Mouse (Mus musculus) embryo, embryonic 10 days (tissue): Measurements from ENCODE around the gene Rps8.

Experiments
- DNase-seq: peaks from one replicate; pipeline ENCODE4 v3.0.0-alpha.2; 2015; ENCODE audit warnings: low spot score

Rps8 gene

GRCm38 (mm10) chr4:117148815-117149214, 7.2 kb downstream of the Rps8 start:
- no peak for DNase-seq

GRCm38 (mm10) chr4:117148047-117148713, 7.9 kb downstream of the Rps8 start:
- no peak for DNase-seq

GRCm38 (mm10) chr4:117146176-117146575, 9.9 kb downstream of the Rps8 start:
- DNase-seq = peak; percentile 86

GRCm38 (mm10) chr4:117145248-117145647, 10.8 kb downstream of the Rps8 start:
- DNase-seq = no peak

- no peak for DNase-seq
These were observed 13.0 kb downstream of the Rps8 start for GRCm38 (mm10) chr4:117143023-117143422.

GRCm38 (mm10) chr4:117140613-117141012, 15.4 kb downstream of the Rps8 start:
- no peak for DNase-seq

GRCm38 (mm10) chr4:117139217-117139612, 16.8 kb downstream of the Rps8 start:
- DNase-seq = peak; percentile 78

- no peak for DNase-seq
These were observed 17.5 kb downstream of the Rps8 start for GRCm38 (mm10) chr4:117138295-117139216.

- DNase-seq = no peak
These were observed 20.0 kb downstream of the Rps8 start for GRCm38 (mm10) chr4:117136034-117136433.

GRCm38 (mm10) chr4:117134601-117134995, 21.4 kb downstream of the Rps8 start:
- DNase-seq = no peak

GRCm38 (mm10) chr4:117133817-117134600, 22.0 kb downstream of the Rps8 start, which contains the start of gene Plk3:
Gene Plk3, minus strand, starts transcription at chr4:117133963.
- peak; percentile 99 for DNase-seq

GRCm38 (mm10) chr4:117133366-117133796, 22.7 kb downstream of the Rps8 start:
- DNase-seq = no peak

GRCm38 (mm10) chr4:117132794-117133143, 23.3 kb downstream of the Rps8 start:
- no peak for DNase-seq

- DNase-seq = peak; percentile 80
These were observed 23.9 kb downstream of the Rps8 start for GRCm38 (mm10) chr4:117131890-117132793.

GRCm38 (mm10) chr4:117131198-117131597, 24.8 kb downstream of the Rps8 start:
- DNase-seq = no peak

- no peak for DNase-seq
These were observed 25.3 kb downstream of the Rps8 start for GRCm38 (mm10) chr4:117130790-117131189.

- no peak for DNase-seq
These were observed 27.9 kb downstream of the Rps8 start for GRCm38 (mm10) chr4:117127991-117128686.

GRCm38 (mm10) chr4:117126675-117127290, 29.3 kb downstream of the Rps8 start, which contains the start of gene Tctex1d4:
Gene Tctex1d4, plus strand, starts transcription at chr4:117126794.
- no peak for DNase-seq

GRCm38 (mm10) chr4:117125910-117126674, 30.0 kb downstream of the Rps8 start:
- peak; percentile 72 for DNase-seq
